Mouse (Mus musculus): ENCODE results near the gene Iqschfp.

DNA sequence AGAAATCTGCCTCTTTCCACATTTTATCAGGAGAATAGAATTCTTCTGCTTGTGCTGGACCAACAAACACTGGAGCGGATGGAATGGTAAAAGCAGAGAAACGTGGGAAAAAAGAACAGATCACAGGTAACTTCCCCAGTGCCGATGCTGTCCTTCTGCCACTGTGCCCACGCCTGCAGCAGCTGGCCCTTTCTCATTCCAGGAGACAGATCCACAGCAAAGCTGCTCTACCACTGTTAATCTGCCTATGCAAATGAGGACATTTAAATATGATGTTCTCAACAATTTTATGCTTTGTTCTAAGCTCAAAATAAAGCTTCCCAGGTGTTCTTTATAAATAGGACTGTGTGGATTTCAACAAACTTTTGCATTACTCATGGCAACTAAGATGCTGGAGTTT is 375.9 kb downstream of the Iqschfp start:
- TF ChIP-seq CTCF (IDR thresholded peaks at IDR 0.05; ENCODE audit: low read depth) (no peak), EP300 (IDR thresholded peaks at IDR 0.05; ENCODE audit: low read depth) (no peak)

Data from liver, postnatal 0 days (tissue).